Mouse (Mus musculus) stomach, embryonic 16.5 days (tissue): ENCODE measurements around the gene Stfa1. TPM values are rescaled to one million over a fixed set of nuclear protein-coding genes. Genes with fewer than 3 reads are reported as not detected.
"Not testable (repeated sequence)": the region's sequence is repeated elsewhere in the genome, so short reads cannot be mapped to it uniquely, and the experiment has no call there.

ENCODE experiments used
- ATAC-seq: fragments of 200-750 bp; cut with Nextera tagmentation; 2 replicates; pipeline ENCODE4 v1.8.0; 2017; ENCODE audit warnings: moderate number of reproducible peaks, moderate TSS enrichment; ENCODE audit not compliant: insufficient read depth, low FRiP score
- H3K27ac ChIP-seq: fragments of 300-500 bp; sonication (generic); 2 replicates; pipeline ENCODE4 v1.5.1; 2014; ENCODE audit warnings: low read length
- H3K27me3 ChIP-seq: fragments of 300-500 bp; sonication (generic); 2 replicates; pipeline ENCODE4 v1.6.1; 2014; ENCODE audit warnings: low read length, control low read depth, mixed read lengths; ENCODE audit not compliant: control insufficient read depth, insufficient read depth
- H3K36me3 ChIP-seq: fragments of 300-500 bp; sonication (generic); 2 replicates; pipeline ENCODE4 v1.6.1; 2014; ENCODE audit warnings: low read length; ENCODE audit not compliant: control insufficient read depth, insufficient read depth
- H3K4me1 ChIP-seq: fragments of 300-500 bp; sonication (generic); 2 replicates; pipeline ENCODE4 v1.6.1; 2014; ENCODE audit warnings: low read length, control low read depth, mixed read lengths; ENCODE audit not compliant: control insufficient read depth, insufficient read depth
- H3K4me2 ChIP-seq: fragments of 300-500 bp; sonication (generic); 2 replicates; pipeline ENCODE4 v1.6.1; 2014; ENCODE audit warnings: low read depth, low read length, mixed read lengths
- H3K4me3 ChIP-seq: fragments of 300-500 bp; sonication (generic); replicated peaks from 2 replicates; pipeline ENCODE4 v1.5.1; 2014; ENCODE audit warnings: mild to moderate bottlenecking, low read length
- H3K9ac ChIP-seq: fragments of 300-500 bp; sonication (generic); 2 replicates; pipeline ENCODE4 v1.6.1; 2014; ENCODE audit warnings: low read length
- H3K9me3 ChIP-seq: fragments of 300-500 bp; sonication (generic); replicated peaks from 2 replicates; pipeline ENCODE4 v1.6.1; 2016; ENCODE audit warnings: low read length, control low read depth; ENCODE audit not compliant: control insufficient read depth
- WGBS: fragments of 180-500 bp; shearing (Covaris S2); extraction: QIAGEN DNeasy Blood & Tissue Kit; methylation state at CpG from one replicate; pipeline ENCODE4 v1.1.7; 2014; 5-methylcytosine and 5-hydroxymethylcytosine counted together
- polyA plus RNA-seq: library from polyadenylated mRNA; unstranded; fragments of >200 nt; fragmentation: Nextera tagmentation; extraction: Ambion mirVana; gene quantifications from 2 replicates; pipeline ENCODE4 v1.2.1, GENCODE M21; 2015

Stfa1 gene
- 48.3 and 90.0 TPM in 2 replicates for polyA plus RNA-seq

DNA sequence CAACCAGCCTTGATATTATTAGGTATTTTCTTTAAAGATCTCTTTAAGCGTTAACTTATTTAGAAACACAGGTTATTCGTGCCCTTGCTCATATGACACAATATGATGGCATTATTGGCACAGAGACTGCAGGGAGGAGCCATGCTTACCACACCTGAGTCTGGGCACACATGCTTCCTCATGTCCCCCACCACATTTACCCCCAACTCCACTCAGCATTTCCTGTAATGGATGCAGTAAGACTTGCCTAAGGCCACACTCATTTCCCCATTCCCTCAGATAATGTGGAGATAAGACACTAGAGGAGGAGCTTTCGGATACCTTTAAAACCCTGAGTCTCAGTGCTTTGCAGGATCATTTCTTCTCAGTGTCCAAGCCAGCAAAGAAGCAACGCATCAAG, at the start of gene Stfa1:
Stfa1 (plus strand) TSS at position 156 of the 400 bp plus-strand sequence.
- H3K4me2 ChIP-seq, ATAC-seq, H3K4me3 ChIP-seq, H3K4me1 ChIP-seq, H3K9ac ChIP-seq, H3K36me3 ChIP-seq, H3K27ac ChIP-seq, H3K27me3 ChIP-seq, H3K9me3 ChIP-seq: not testable (repeated sequence)
- 85% methylated on average over 4 of the region's 4 CpGs for WGBS

DNA sequence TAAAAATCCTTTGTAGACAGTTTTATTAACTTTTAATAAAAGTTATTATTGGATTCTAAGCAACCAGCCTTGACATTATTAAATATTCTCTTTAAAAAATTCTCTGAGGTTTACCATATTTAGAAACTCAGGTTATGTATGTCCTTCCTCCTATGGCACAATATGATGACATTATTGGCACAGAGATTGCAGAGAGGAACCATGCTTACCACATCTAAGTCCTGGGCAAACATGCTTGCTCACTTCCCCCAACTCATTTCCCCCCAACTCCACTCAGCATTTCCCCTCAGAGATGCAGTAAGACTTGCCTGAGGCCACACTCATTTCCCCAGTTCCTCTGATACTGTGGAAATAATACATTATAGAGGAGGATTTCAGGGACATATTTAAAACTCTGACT, 16.2 kb upstream of the Stfa1 start:
- H3K27me3 ChIP-seq, H3K9ac ChIP-seq, H3K9me3 ChIP-seq, H3K4me1 ChIP-seq, H3K4me3 ChIP-seq, ATAC-seq, H3K27ac ChIP-seq, H3K36me3 ChIP-seq, H3K4me2 ChIP-seq: not testable (repeated sequence)

DNA sequence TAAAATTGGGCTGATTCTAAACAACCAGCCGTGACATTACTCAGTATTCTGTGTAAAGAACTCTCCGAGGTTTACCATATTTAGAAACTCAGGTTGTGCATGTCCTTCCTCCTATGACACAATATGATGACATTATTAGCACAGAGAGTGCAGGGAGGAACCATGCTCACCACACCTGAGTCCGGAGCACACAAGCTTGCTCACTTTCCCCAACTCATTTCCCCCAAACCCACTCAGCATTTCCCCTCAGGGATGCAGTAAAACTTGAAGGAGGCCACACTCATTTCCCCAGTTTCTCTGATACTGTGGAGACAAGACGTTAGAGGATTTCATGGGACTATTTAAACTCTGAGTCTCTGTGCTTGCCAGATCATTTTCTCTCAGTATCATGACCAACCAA, 12.4 kb downstream of the Stfa1 start:
- H3K9me3 ChIP-seq: no peaks in the 10 kb centered on the region
- H3K4me1 ChIP-seq: no peaks in the 10 kb centered on the region
- no peak overlapping the region for H3K27ac ChIP-seq
- no peak overlapping the region for H3K9ac ChIP-seq
- H3K4me3 ChIP-seq: no peak overlapping the region
- no peaks in the 10 kb centered on the region for H3K27me3 ChIP-seq
- WGBS: 76% methylated on average over 4 of the region's 4 CpGs
- no peak overlapping the region for H3K4me2 ChIP-seq
- no peaks in the 10 kb centered on the region for H3K36me3 ChIP-seq
- no peak for ATAC-seq

DNA sequence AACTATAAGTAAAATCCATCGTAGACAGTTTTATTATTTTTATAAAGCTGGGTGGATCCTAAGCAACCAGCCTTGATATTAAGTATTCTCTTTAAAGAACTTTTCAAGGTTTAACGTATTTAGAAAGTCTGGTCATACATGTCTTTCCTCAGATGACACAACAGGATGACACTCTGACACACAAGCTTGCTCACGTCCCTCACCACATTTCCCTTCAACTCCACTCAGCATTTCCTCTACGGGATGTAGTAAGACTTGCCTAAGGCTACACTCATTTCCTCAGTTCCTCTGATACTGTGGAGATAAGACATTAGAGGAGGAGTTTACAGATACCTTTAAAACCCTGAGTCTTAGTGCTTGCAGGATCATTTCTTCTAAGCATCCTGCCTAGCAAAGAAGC, 30.9 kb downstream of the Stfa1 start:
- no peaks in the 10 kb centered on the region for H3K36me3 ChIP-seq
- H3K9me3 ChIP-seq: no peaks in the 10 kb centered on the region
- no peak overlapping the region for H3K4me3 ChIP-seq
- no peak for ATAC-seq
- no peaks in the 10 kb centered on the region for H3K4me1 ChIP-seq
- no peak overlapping the region for H3K4me2 ChIP-seq
- no peak overlapping the region for H3K9ac ChIP-seq
- H3K27ac ChIP-seq: no peak overlapping the region
- 74% methylated on average over 4 of the region's 4 CpGs for WGBS
- no peaks in the 10 kb centered on the region for H3K27me3 ChIP-seq

DNA sequence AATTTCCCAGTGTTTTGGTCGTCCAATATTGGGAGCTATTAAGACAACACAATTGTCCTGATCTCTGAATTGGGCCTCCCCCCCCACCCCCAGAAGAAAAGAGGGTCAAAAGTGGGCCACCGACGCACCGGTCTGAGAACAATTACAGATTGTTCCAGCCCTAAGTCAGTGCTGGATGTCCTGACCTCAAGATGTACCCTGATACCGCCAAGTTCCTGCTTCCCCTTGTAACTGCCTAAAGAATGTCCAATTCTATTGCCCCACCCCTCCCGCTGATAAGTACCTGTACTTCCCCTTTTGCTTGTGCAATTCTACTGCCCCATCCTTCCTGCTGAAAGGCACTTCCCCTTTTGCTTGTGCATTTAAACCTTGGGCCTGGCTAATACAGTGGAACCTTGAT, 39.4 kb downstream of the Stfa1 start:
- H3K4me1 ChIP-seq, H3K27me3 ChIP-seq, H3K27ac ChIP-seq, H3K4me2 ChIP-seq, H3K36me3 ChIP-seq, H3K4me3 ChIP-seq, ATAC-seq, H3K9me3 ChIP-seq, H3K9ac ChIP-seq: not testable (repeated sequence)
- 77% methylated on average over 6 of the region's 6 CpGs for WGBS

DNA sequence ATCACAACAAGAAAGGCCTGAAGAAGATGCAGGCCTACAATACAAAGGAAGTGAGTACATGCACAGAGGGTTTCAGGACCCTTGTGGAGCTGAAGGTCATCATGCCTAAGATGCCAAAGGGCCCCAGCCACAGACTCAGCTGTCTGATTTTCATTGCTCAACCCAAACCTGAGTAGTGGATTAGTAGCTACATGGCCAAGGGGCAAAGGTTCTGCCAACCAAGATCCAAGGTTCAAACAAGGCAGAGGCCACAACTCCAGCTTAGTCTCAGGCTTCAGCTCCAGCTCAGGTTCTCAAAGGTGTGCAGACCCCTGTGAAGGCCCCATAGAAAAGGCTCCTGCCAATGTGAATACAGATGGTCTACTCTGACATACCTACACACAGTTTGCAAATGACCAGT, 42.5 kb downstream of the Stfa1 start:
- no peak overlapping the region for H3K9ac ChIP-seq
- no peaks in the 10 kb centered on the region for H3K9me3 ChIP-seq
- H3K4me3 ChIP-seq: no peak overlapping the region
- no peaks in the 10 kb centered on the region for H3K36me3 ChIP-seq
- ATAC-seq: no peak
- H3K4me2 ChIP-seq: no peak overlapping the region
- H3K27ac ChIP-seq: no peak overlapping the region
- H3K4me1 ChIP-seq: no peaks in the 10 kb centered on the region
- H3K27me3 ChIP-seq: no peaks in the 10 kb centered on the region

DNA sequence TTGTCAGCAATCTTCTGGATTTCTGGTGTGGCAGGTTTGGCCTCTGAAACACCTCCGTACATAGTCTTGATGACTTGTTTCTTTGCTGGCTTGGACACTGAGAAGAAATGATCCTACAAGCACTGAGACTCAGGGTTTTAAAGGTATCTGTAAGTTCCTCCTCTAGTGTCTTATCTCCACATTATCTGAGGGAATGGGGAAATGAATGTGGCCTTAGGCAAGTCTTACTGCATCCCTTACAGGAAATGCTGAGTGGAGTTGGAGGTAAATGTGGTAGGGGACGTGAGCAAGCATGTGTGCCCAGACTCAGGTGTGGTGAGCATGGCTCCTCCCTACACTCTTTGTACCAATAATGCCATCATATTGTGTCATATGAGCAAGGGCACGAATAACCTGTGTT, 57.5 kb downstream of the Stfa1 start, which contains the start of gene BC117090:
BC117090 (minus strand) TSS at position 101 of the 400 bp plus-strand sequence.
- Histone ChIP-seq H3K36me3 (no peaks in the 10 kb centered on the region), H3K4me3 (no peak within 1 kb of the TSS), H3K4me1 (no peaks in the 10 kb centered on the region), H3K27ac (no peak within 1 kb of the TSS), H3K9me3 (no peaks in the 10 kb centered on the region), H3K27me3 (no peaks in the 10 kb centered on the region), H3K9ac (no peak within 1 kb of the TSS), H3K4me2 (no peak within 1 kb of the TSS)
- 77% methylated on average over 3 of the region's 3 CpGs for WGBS
- ATAC-seq: no peak

Other genes with a start within 250 kb of the Stfa1 start
- gene Wdr5b, start 235.8 kb upstream of the Stfa1 start, polyA plus RNA-seq: 7.1 and 8.0 TPM in 2 replicates
- 494 and 500 TPM in 2 replicates for gene Fam162a, start 205.4 kb upstream of the Stfa1 start, polyA plus RNA-seq
- 82.1 and 83.8 TPM in 2 replicates for gene Ccdc58, start 205.3 kb upstream of the Stfa1 start, polyA plus RNA-seq
- gene Csta1, start 145.7 kb upstream of the Stfa1 start, polyA plus RNA-seq: 34.9 and 39.6 TPM in 2 replicates
- 11.7 and 17.5 TPM in 2 replicates for gene Stfa2l1, start 120.1 kb upstream of the Stfa1 start, polyA plus RNA-seq
- gene Gm5483, start 92.7 kb upstream of the Stfa1 start, polyA plus RNA-seq: 28.6 and 48.3 TPM in 2 replicates
- 2.3 TPM in 1 of 2 replicates, not detected in the other for gene Gm5416, start 66.5 kb upstream of the Stfa1 start, polyA plus RNA-seq
- gene 2010005H15Rik, start 55.5 kb upstream of the Stfa1 start, polyA plus RNA-seq: 4.8 and 11.6 TPM in 2 replicates
- 0.96 and 2.0 TPM in 2 replicates for gene BC117090, start 57.4 kb downstream of the Stfa1 start, polyA plus RNA-seq
- 66.6 and 90.6 TPM in 2 replicates for gene BC100530, start 90.8 kb downstream of the Stfa1 start, polyA plus RNA-seq
- gene Stfa2, start 131.5 kb downstream of the Stfa1 start, polyA plus RNA-seq: 9.1 and 16.2 TPM in 2 replicates
- gene Stfa3, start 178.4 kb downstream of the Stfa1 start, polyA plus RNA-seq: 17.3 and 27.0 TPM in 2 replicates